Mouse (Mus musculus): ENCODE results near the gene Antxrl.

DNA sequence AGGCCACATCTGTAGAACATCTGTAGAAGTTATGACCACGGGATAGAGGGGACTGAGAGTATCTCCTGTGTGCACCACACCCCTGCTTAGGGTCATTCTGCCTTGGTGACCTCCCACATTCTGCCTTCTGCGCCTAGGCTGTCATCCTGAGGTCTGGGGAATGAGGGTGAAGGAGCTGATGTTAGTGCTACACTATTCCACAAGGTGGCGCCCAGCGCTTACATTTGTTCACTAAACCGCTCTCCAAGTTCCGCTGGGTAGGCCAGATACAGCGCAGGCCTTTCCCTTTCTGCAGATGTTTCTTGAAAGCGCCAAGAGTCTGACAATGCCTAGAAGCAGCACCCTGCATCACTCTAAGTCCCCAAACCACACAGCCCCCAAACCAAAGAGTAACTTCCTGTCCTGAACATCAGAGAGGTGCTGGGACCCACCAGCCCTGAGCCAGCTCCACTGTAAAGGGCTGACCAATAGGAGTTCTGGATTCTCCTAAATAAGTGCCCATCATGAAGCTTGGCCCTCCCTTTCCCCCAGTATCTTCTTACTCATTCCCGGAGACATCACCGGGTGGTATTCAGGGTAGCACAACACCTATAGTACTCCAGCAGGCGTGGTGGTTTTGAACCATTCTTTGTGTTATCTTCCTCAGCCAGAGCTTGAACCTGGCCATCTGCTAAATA lies 28.0 kb downstream of the Antxrl start:
- no peak for TF ChIP-seq TAL1 (IDR thresholded peaks at IDR 0.05; ENCODE audit: low read length)
- TF ChIP-seq GATA1 (IDR thresholded peaks at IDR 0.05; ENCODE audit: low read length): no peak

All from erythroblast, embryonic 14.5 days (primary cell).